Mouse (Mus musculus) midbrain, embryonic 16.5 days (tissue): Measurements from ENCODE around the gene Sh3bp5. TPM values are rescaled to one million over a fixed set of nuclear protein-coding genes. Genes with fewer than 3 reads are reported as not detected.

Experiments used
- ATAC-seq: fragments of 200-750 bp; cut with Nextera tagmentation; 2 replicates; pipeline ENCODE4 v1.8.0; 2017; ENCODE audit warnings: moderate TSS enrichment
- H3K27ac ChIP-seq: fragments of 300-500 bp; sonication (generic); 2 replicates; pipeline ENCODE4 v1.5.1; 2014; ENCODE audit warnings: mild to moderate bottlenecking, low read length, mixed read lengths
- H3K27me3 ChIP-seq: fragments of 300-500 bp; sonication (generic); 2 replicates; pipeline ENCODE4 v1.6.1; 2014; ENCODE audit warnings: low read depth, low read length, mixed read lengths; ENCODE audit not compliant: control insufficient read depth, insufficient read depth
- H3K36me3 ChIP-seq: fragments of 300-500 bp; sonication (generic); 2 replicates; pipeline ENCODE4 v1.6.1; 2014; ENCODE audit warnings: mild to moderate bottlenecking, low read length, moderate library complexity, mixed read lengths; ENCODE audit not compliant: control insufficient read depth, insufficient read depth
- H3K4me1 ChIP-seq: fragments of 300-500 bp; sonication (generic); 2 replicates; pipeline ENCODE4 v1.6.1; 2014; ENCODE audit warnings: mild to moderate bottlenecking, low read length, mixed read lengths; ENCODE audit not compliant: control insufficient read depth, insufficient read depth
- H3K4me2 ChIP-seq: fragments of 300-500 bp; sonication (generic); 2 replicates; pipeline ENCODE4 v1.6.1; 2014; ENCODE audit warnings: mild to moderate bottlenecking, low read length, mixed read lengths
- H3K4me3 ChIP-seq: fragments of 300-500 bp; sonication (generic); 2 replicates; pipeline ENCODE4 v1.5.1; 2014; ENCODE audit warnings: low read depth, mild to moderate bottlenecking, low read length, moderate library complexity, mixed read lengths
- H3K9ac ChIP-seq: fragments of 300-500 bp; sonication (generic); 2 replicates; pipeline ENCODE4 v1.6.1; 2014; ENCODE audit warnings: low read depth, low read length, mixed read lengths
- H3K9me3 ChIP-seq: fragments of 300-500 bp; sonication (generic); replicated peaks from 2 replicates; pipeline ENCODE4 v1.6.1; 2014; ENCODE audit warnings: mild to moderate bottlenecking, low read length, mixed read lengths; ENCODE audit not compliant: control insufficient read depth, poor library complexity, severe bottlenecking
- WGBS: fragments of 180-500 bp; shearing (Covaris S2); extraction: QIAGEN DNeasy Blood & Tissue Kit; methylation state at CpG from one replicate; pipeline ENCODE4 v1.1.7; 2014; 5-methylcytosine and 5-hydroxymethylcytosine counted together
- polyA plus RNA-seq: library from polyadenylated mRNA; unstranded; fragments of >200 nt; fragmentation: Nextera tagmentation; extraction: Ambion mirVana; gene quantifications from 2 replicates; pipeline ENCODE4 v1.2.1, GENCODE M21; 2015

Sh3bp5 gene
- polyA plus RNA-seq, 1 experiment from 2014 or later: 156 TPM

DNA sequence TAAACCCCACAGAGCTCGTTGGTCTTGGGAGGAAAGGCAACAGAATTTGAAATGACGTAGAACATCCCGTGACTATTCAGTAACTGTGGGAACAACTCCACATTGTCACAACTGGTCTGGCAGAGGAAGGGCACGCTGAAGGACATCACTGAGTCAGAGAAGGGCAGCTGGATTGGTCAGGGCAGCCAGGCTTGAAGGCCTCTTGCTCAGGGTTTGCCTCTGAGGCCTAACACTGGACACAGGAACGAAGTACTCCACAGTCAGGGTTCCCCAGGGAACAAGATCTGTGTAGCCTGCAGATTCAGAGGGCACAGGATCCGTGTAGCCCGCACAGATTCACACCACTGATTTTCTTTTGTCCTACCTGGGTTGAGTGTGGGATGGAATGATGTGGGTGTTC, 35.6 kb downstream of the Sh3bp5 start:
- 85% methylated on average over 7 of the region's 7 CpGs for WGBS
- H3K4me1 ChIP-seq: no peaks in the 10 kb centered on the region
- no peak overlapping the region for H3K4me2 ChIP-seq
- H3K9ac ChIP-seq: no peak overlapping the region
- no peak for ATAC-seq
- no peaks in the 10 kb centered on the region for H3K27me3 ChIP-seq
- no peak overlapping the region for H3K4me3 ChIP-seq
- no peak overlapping the region for H3K27ac ChIP-seq
- peaks cover 5% of the 10 kb centered on the region; the same call in 1 of the 2 replicates for H3K36me3 ChIP-seq
- no peaks in the 10 kb centered on the region for H3K9me3 ChIP-seq

DNA sequence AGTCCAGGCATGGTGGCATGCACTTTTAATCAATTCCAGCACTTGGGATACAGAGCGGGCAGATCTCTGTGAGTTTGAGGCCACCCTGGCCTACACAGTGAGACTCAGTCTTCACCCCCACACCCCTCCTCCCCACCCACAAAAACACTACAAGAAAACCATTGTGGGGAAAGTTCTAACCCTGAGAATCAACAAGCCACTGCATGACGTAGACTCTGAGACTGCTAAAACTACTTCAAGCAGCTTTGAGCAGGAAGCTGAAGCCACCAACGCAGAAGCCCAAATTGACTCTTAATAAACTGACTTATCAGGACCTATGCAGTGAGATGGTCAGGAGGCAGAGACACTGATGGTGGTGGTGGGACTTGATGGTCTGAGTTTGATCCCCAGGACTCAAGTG, 36.6 kb downstream of the Sh3bp5 start:
- no peak overlapping the region for H3K27ac ChIP-seq
- H3K4me3 ChIP-seq: no peak overlapping the region
- ATAC-seq: no peak
- no peaks in the 10 kb centered on the region for H3K4me1 ChIP-seq
- H3K36me3 ChIP-seq: peaks cover 5% of the 10 kb centered on the region; the same call in 1 of the 2 replicates
- WGBS: 83% methylated on average over 3 of the region's 3 CpGs
- H3K9me3 ChIP-seq: no peaks in the 10 kb centered on the region
- H3K27me3 ChIP-seq: no peaks in the 10 kb centered on the region
- no peak overlapping the region for H3K4me2 ChIP-seq
- H3K9ac ChIP-seq: no peak overlapping the region

DNA sequence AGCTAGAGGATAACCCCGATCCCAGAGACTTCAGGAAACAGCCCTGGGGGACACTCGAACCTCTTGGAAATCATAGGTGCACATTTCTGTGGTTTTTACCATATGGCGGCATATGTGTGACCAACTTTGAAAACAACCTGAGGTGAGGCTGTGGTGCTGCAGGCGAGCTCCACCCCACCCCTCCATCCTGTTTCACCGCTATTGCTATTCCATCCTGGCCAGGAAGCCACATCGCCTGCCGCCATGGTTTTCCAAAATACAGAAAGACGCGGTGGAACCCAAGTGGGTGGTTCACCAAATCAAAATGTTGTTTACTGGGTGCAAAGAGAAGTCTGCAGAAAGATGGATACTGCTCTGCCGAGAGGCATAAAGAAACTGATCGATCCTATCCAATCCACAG, 37.1 kb downstream of the Sh3bp5 start:
- H3K4me1 ChIP-seq: no peaks in the 10 kb centered on the region
- peaks cover 5% of the 10 kb centered on the region; the same call in 1 of the 2 replicates for H3K36me3 ChIP-seq
- no peak overlapping the region for H3K9ac ChIP-seq
- 91% methylated on average over 11 of the region's 11 CpGs for WGBS
- no peaks in the 10 kb centered on the region for H3K9me3 ChIP-seq
- H3K4me3 ChIP-seq: no peak overlapping the region
- no peak overlapping the region for H3K4me2 ChIP-seq
- no peaks in the 10 kb centered on the region for H3K27me3 ChIP-seq
- no peak for ATAC-seq
- no peak overlapping the region for H3K27ac ChIP-seq

DNA sequence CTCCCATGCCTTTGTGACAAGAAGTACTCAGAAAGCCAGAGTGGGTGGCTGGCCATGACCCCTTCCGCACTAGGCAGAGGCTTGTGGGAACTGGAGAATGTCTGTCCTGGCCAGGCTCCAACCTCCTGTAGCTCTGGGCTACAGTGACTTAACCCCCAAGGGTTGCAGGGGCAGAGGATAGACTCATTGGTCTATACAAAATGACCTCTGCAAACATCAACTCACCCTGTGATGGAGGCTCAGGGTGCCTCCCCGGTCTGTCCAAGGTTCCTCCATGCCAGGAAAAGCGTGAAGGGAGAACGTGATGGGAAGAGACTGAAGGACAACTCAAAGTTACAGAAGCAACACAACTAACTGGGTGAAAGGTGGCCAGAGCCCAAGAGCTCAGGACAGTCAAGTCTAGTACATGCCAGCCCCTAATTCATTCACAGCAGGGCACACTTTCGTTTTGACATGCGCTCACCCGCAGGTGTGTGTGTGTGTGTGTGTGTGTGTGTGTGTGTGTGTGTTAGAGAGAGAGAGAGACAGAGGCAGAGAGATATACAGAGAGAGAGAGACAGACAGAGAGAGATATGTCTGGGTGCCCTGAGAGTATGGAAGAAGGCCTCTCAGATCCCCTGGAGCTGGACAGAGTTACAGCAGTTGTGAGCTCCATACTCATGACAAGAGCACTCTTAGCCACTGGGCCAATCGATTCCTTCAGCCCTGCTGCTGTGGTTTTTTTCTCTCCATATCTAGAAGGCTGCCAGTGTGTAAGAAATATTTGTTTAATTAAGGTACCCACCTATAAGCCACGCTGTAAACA, 37.9 kb downstream of the Sh3bp5 start:
- no peak for ATAC-seq

DNA sequence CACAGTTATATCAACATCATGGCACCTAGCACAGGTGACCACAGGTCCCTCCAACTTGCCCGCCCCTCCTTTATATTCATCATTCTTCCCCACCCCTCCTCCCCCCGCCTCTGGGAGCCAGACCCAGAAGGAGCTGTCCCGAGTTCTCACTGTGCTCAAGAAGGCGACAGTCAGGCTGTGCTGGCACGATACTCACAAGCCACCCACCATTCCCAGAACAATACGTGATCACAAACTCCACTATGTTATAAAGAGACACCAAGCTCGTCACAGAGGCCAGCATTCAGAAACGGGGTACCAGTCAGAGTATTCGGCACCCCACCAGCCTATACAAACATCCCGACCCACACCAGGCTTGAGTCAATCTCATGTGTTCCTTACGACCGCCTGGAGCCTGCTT, 38.5 kb downstream of the Sh3bp5 start:
- no peak overlapping the region for H3K9ac ChIP-seq
- no peaks in the 10 kb centered on the region for H3K9me3 ChIP-seq
- H3K4me1 ChIP-seq: no peaks in the 10 kb centered on the region
- H3K36me3 ChIP-seq: peaks cover 5% of the 10 kb centered on the region; the same call in 1 of the 2 replicates
- H3K27ac ChIP-seq: no peak overlapping the region
- whole genome bisulfite sequencing: 82% methylated on average over 12 of the region's 12 CpGs
- H3K4me2 ChIP-seq: no peak overlapping the region
- H3K4me3 ChIP-seq: no peak overlapping the region
- no peaks in the 10 kb centered on the region for H3K27me3 ChIP-seq
- no peak for ATAC-seq

More for the DNA sequence above, 37.9 kb downstream of the Sh3bp5 start:
- Histone ChIP-seq H3K4me1 (no peaks in the 10 kb centered on the region), H3K36me3 (peaks cover 5% of the 10 kb centered on the region; the same call in 1 of the 2 replicates), H3K4me3 (no peak overlapping the region), H3K27me3 (no peaks in the 10 kb centered on the region), H3K9me3 (no peaks in the 10 kb centered on the region), H3K27ac (no peak overlapping the region), H3K9ac (no peak overlapping the region), H3K4me2 (no peak overlapping the region)
- 79% methylated on average over 9 of the region's 9 CpGs for WGBS

DNA sequence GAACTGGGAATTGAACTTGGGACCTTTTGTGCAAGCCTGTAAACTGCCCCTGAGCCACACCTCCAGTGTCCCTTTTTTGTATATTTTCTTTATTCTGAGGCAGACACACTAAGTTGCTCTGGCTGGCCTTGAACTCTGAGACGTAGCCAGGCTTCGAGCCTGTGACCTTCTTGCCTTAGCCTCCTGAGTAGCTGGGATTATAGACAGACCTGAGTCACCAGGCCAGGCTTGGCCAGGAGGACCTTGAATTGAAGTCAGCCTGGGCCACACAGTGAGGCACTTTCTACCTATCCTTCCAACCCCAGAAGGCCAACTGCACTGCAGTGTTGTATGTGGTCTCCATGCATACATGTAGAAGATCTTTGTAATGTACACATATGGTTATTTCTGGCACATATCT, 39.5 kb downstream of the Sh3bp5 start:
- no peaks in the 10 kb centered on the region for H3K9me3 ChIP-seq
- no peak overlapping the region for H3K4me2 ChIP-seq
- no peaks in the 10 kb centered on the region for H3K27me3 ChIP-seq
- no peaks in the 10 kb centered on the region for H3K4me1 ChIP-seq
- 94% methylated on average over 2 of the region's 2 CpGs for WGBS
- no peak overlapping the region for H3K9ac ChIP-seq
- no peak overlapping the region for H3K27ac ChIP-seq
- ATAC-seq: no peak
- H3K36me3 ChIP-seq: peaks cover 5% of the 10 kb centered on the region; the same call in 1 of the 2 replicates
- no peak overlapping the region for H3K4me3 ChIP-seq

DNA sequence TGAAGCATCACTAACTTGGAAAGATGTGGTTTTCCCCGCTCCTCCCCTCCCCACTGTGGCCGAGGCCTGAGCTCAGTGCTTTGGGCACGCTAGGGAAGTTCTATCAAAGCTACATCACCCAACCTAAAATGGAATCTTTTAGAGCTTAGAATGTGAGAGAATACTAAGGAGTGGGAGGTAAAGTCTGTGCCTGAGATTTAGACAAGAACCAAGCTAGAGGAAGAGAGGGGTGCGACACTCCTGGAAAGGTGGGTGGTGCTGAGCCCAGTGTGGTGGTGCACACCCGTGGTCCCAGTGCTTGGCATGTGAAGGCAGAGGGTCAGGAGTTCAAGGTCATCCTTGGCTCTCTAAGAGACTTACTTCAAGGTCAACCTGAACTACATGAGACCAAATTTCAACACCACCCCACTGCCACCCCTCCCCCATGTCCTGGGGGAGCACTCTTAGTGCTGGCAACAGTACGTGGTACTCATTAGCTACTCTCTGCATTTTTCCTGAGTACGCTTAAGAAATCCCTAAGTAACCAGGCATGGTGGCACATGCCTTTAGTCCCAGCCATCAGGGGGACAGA, 40.2 kb downstream of the Sh3bp5 start:
- no peak overlapping the region for H3K9ac ChIP-seq
- H3K27me3 ChIP-seq: no peaks in the 10 kb centered on the region
- H3K27ac ChIP-seq: no peak overlapping the region
- H3K9me3 ChIP-seq: no peaks in the 10 kb centered on the region
- H3K4me3 ChIP-seq: no peak overlapping the region
- WGBS: 88% methylated on average over 7 of the region's 7 CpGs
- no peak for ATAC-seq
- no peaks in the 10 kb centered on the region for H3K4me1 ChIP-seq
- peaks cover 3% of the 10 kb centered on the region; the same call in 1 of the 2 replicates for H3K36me3 ChIP-seq
- H3K4me2 ChIP-seq: no peak overlapping the region

DNA sequence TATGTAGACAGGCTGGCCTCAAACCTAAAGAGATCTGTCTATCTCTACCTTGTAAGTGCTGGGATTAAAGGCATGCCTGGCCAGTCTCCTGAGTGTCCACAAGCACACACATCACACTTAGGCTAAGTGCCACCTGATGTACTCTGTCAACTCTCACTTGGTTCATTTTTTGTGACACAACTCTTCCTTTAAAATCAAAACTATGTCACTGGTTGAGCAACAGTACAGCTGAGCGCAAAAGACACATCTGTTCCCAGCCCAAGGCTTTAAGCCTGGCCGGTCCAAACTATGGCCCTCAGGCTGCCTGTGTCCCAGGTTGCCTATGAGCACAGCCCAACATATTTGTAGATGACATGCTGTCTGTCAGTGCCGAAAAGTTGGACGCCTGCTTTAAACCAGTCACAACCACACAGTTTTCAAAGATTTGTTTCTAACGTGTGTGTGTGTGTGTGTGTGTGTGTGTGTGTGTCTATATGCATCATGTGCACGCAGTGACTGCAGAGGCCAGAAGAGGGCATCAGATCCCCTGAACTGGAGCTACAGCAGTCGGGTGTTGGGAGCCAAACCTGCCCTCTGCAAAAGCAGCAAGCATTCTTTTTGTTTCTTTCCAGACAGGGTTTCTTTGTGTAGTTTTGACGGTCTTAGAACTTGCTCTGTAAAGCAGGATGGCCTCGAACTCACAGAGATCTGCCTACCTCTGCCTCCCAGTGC, 40.9 kb downstream of the Sh3bp5 start:
- no peaks in the 10 kb centered on the region for H3K4me1 ChIP-seq
- WGBS: 95% methylated on average over 9 of the region's 9 CpGs
- no peak overlapping the region for H3K9ac ChIP-seq
- no peak overlapping the region for H3K27ac ChIP-seq
- no peak overlapping the region for H3K4me2 ChIP-seq
- ATAC-seq: no peak
- peaks cover 3% of the 10 kb centered on the region; the same call in 1 of the 2 replicates for H3K36me3 ChIP-seq
- no peaks in the 10 kb centered on the region for H3K9me3 ChIP-seq
- H3K27me3 ChIP-seq: no peaks in the 10 kb centered on the region
- no peak overlapping the region for H3K4me3 ChIP-seq
